Mouse (Mus musculus): ENCODE measurements at regions not wholly inside any gene's neighbourhood (a gene's known extent, or its start where the extent isn't known, plus 50 kb on each side); places are given as distances from the start of the nearest gene placed in this dataset.
A peak's percentile ranks its signal among the peaks of the same experiment; 100 is the strongest.

GRCm38 (mm10) chr7:69015047-69015446 lies 266.0 kb upstream of the Arrdc4 start:
- Histone ChIP-seq H3K4me2 (replicated peaks) (no peak overlapping the region), H3K36me3 (no peaks in the 10 kb centered on the region), H3K4me1 (no peaks in the 10 kb centered on the region), H3K27me3 (no peaks in the 10 kb centered on the region), H3K4me3 (no peak overlapping the region), H3K9ac (replicated peaks) (no peak overlapping the region), H3K27ac (replicated peaks) (no peak overlapping the region), H3K9me3 (no peaks in the 10 kb centered on the region)
- no peak for ATAC-seq (ENCODE audit: low FRiP score, low read depth)
- 93% methylated on average over 4 of the region's 4 CpGs for WGBS

GRCm38 (mm10) chr7:69007237-69007636 lies 258.2 kb upstream of the Arrdc4 start:
- Histone ChIP-seq H3K9ac (replicated peaks) (no peak overlapping the region), H3K4me1 (no peaks in the 10 kb centered on the region), H3K27me3 (no peaks in the 10 kb centered on the region), H3K9me3 (no peaks in the 10 kb centered on the region), H3K4me3 (no peak overlapping the region), H3K36me3 (no peaks in the 10 kb centered on the region), H3K4me2 (replicated peaks) (no peak overlapping the region), H3K27ac (replicated peaks) (no peak overlapping the region)
- WGBS = 37% methylated on average over 10 of the region's 10 CpGs
- ATAC-seq (ENCODE audit: low FRiP score, low read depth) = no peak

- no peak overlapping the region for H3K4me3 ChIP-seq
- H3K4me2 ChIP-seq (replicated peaks) = no peak overlapping the region
- no peak for ATAC-seq (ENCODE audit: low FRiP score, low read depth)
- H3K4me1 ChIP-seq = peaks cover 12% of the 10 kb centered on the region
- WGBS = 93% methylated on average over 4 of the region's 4 CpGs
- H3K9ac ChIP-seq (replicated peaks) = no peak overlapping the region
- no peaks in the 10 kb centered on the region for H3K9me3 ChIP-seq
- H3K27me3 ChIP-seq = no peaks in the 10 kb centered on the region
- no peaks in the 10 kb centered on the region for H3K36me3 ChIP-seq
- no peak overlapping the region for H3K27ac ChIP-seq (replicated peaks)
These were observed 239.0 kb upstream of the Arrdc4 start for GRCm38 (mm10) chr7:68988061-68988460.

GRCm38 (mm10) chr7:68983937-68984336 lies 234.9 kb upstream of the Arrdc4 start:
- Histone ChIP-seq H3K27me3 (no peaks in the 10 kb centered on the region), H3K9me3 (no peaks in the 10 kb centered on the region), H3K27ac (replicated peaks) (no peak overlapping the region), H3K9ac (replicated peaks) (no peak overlapping the region), H3K4me1 (peaks cover 28% of the 10 kb centered on the region), H3K4me3 (no peak overlapping the region), H3K4me2 (replicated peaks) (no peak overlapping the region), H3K36me3 (no peaks in the 10 kb centered on the region)
- ATAC-seq (ENCODE audit: low FRiP score, low read depth) = peak; percentile 34; the same call in 1 of the 2 replicates
- WGBS = 34% methylated on average over 1 of the region's 1 CpGs

- ATAC-seq (ENCODE audit: low FRiP score, low read depth) = peak; percentile 55; the same call in 1 of the 2 replicates
- Histone ChIP-seq H3K36me3 (no peaks in the 10 kb centered on the region), H3K9me3 (no peaks in the 10 kb centered on the region), H3K4me1 (peaks cover 32% of the 10 kb centered on the region), H3K27ac (replicated peaks) (peak overlapping the region; percentile 46; the same call in 1 of the 2 replicates), H3K9ac (replicated peaks) (no peak overlapping the region), H3K4me2 (replicated peaks) (no peak overlapping the region), H3K27me3 (no peaks in the 10 kb centered on the region; the same call in 1 of the 2 replicates), H3K4me3 (no peak overlapping the region)
- 62% methylated on average over 10 of the region's 10 CpGs for WGBS
These were observed 234.0 kb upstream of the Arrdc4 start for GRCm38 (mm10) chr7:68982914-68983502.

- 0 out of 2 replicates have a peak overlapping the region, but pooled peaks have one; percentile 60 for H3K27ac ChIP-seq (replicated peaks)
- peaks cover 29% of the 10 kb centered on the region for H3K4me1 ChIP-seq
- H3K9me3 ChIP-seq = no peaks in the 10 kb centered on the region
- H3K4me2 ChIP-seq (replicated peaks) = 0 out of 2 replicates have a peak overlapping the region, but pooled peaks have one; percentile 19
- no peaks in the 10 kb centered on the region for H3K36me3 ChIP-seq
- H3K4me3 ChIP-seq = no peak overlapping the region
- ATAC-seq (ENCODE audit: low FRiP score, low read depth) = no peak
- H3K9ac ChIP-seq (replicated peaks) = no peak overlapping the region
- H3K27me3 ChIP-seq = no peaks in the 10 kb centered on the region; the same call in 1 of the 2 replicates
- WGBS = 8% methylated on average over 4 of the region's 4 CpGs
These were observed 229.5 kb upstream of the Arrdc4 start for GRCm38 (mm10) chr7:68978576-68978975.

- no peak overlapping the region for H3K4me2 ChIP-seq (replicated peaks)
- peaks cover 22% of the 10 kb centered on the region for H3K4me1 ChIP-seq
- H3K36me3 ChIP-seq = no peaks in the 10 kb centered on the region
- H3K9ac ChIP-seq (replicated peaks) = no peak overlapping the region
- peak; percentile 54 for ATAC-seq (ENCODE audit: low FRiP score, low read depth)
- H3K27me3 ChIP-seq = no peaks in the 10 kb centered on the region; the same call in 1 of the 2 replicates
- H3K4me3 ChIP-seq = no peak overlapping the region
- no peak overlapping the region for H3K27ac ChIP-seq (replicated peaks)
- H3K9me3 ChIP-seq = no peaks in the 10 kb centered on the region
- 59% methylated on average over 7 of the region's 7 CpGs for WGBS
These were observed 228.0 kb upstream of the Arrdc4 start for GRCm38 (mm10) chr7:68976813-68977752.

- WGBS = 41% methylated on average over 5 of the region's 5 CpGs
- no peak for ATAC-seq (ENCODE audit: low FRiP score, low read depth)
- Histone ChIP-seq H3K9me3 (no peaks in the 10 kb centered on the region), H3K4me1 (peaks cover 14% of the 10 kb centered on the region), H3K36me3 (no peaks in the 10 kb centered on the region), H3K27ac (replicated peaks) (no peak overlapping the region), H3K4me2 (replicated peaks) (no peak overlapping the region), H3K9ac (replicated peaks) (no peak overlapping the region), H3K27me3 (no peaks in the 10 kb centered on the region; the same call in 1 of the 2 replicates), H3K4me3 (no peak overlapping the region)
These were observed 226.9 kb upstream of the Arrdc4 start for GRCm38 (mm10) chr7:68975956-68976355.

- no peak overlapping the region for H3K4me2 ChIP-seq (replicated peaks)
- peaks cover 14% of the 10 kb centered on the region; the same call in 1 of the 2 replicates for H3K4me1 ChIP-seq
- H3K36me3 ChIP-seq = no peaks in the 10 kb centered on the region
- H3K9me3 ChIP-seq = no peaks in the 10 kb centered on the region
- H3K27me3 ChIP-seq = no peaks in the 10 kb centered on the region; the same call in 1 of the 2 replicates
- no peak for ATAC-seq (ENCODE audit: low FRiP score, low read depth)
- H3K4me3 ChIP-seq = no peak overlapping the region
- no peak overlapping the region for H3K9ac ChIP-seq (replicated peaks)
- 57% methylated on average over 2 of the region's 2 CpGs for WGBS
- H3K27ac ChIP-seq (replicated peaks) = no peak overlapping the region
These were observed 226.5 kb upstream of the Arrdc4 start for GRCm38 (mm10) chr7:68975580-68975894.

- H3K36me3 ChIP-seq = no peaks in the 10 kb centered on the region
- H3K9ac ChIP-seq (replicated peaks) = no peak overlapping the region
- no peaks in the 10 kb centered on the region; the same call in 1 of the 2 replicates for H3K27me3 ChIP-seq
- peaks cover 10% of the 10 kb centered on the region; the same call in 1 of the 2 replicates for H3K4me1 ChIP-seq
- H3K27ac ChIP-seq (replicated peaks) = no peak overlapping the region
- 72% methylated on average over 8 of the region's 8 CpGs for WGBS
- no peak overlapping the region for H3K4me3 ChIP-seq
- ATAC-seq (ENCODE audit: low FRiP score, low read depth) = no peak
- no peaks in the 10 kb centered on the region for H3K9me3 ChIP-seq
- no peak overlapping the region for H3K4me2 ChIP-seq (replicated peaks)
These were observed 225.9 kb upstream of the Arrdc4 start for GRCm38 (mm10) chr7:68974761-68975579.

- no peak overlapping the region for H3K27ac ChIP-seq (replicated peaks)
- 44% methylated on average over 6 of the region's 6 CpGs for WGBS
- no peaks in the 10 kb centered on the region for H3K9me3 ChIP-seq
These were observed 197.1 kb upstream of the Arrdc4 start for GRCm38 (mm10) chr7:68945886-68946863.

More at GRCm38 (mm10) chr7:68945886-68946863, 197.1 kb upstream of the Arrdc4 start:
- no peak for ATAC-seq (ENCODE audit: low FRiP score, low read depth)
- Histone ChIP-seq H3K4me3 (no peak overlapping the region), H3K36me3 (no peaks in the 10 kb centered on the region), H3K4me1 (no peaks in the 10 kb centered on the region), H3K27me3 (no peaks in the 10 kb centered on the region), H3K4me2 (replicated peaks) (no peak overlapping the region), H3K9ac (replicated peaks) (no peak overlapping the region)

Data from midbrain, embryonic 12.5 days (tissue).